Mouse (Mus musculus) fat pad, adult 2 months (tissue): ENCODE results near the gene 2900092C05Rik.

Source experiments
- DNase-seq: peaks from one replicate; pipeline ENCODE4 v3.0.0-alpha.2; 2011; ENCODE audit warnings: low read depth, low spot score; ENCODE audit errors: extremely low read depth

Gene 2900092C05Rik

GRCm38 (mm10) chr7:12512217-12512616 is at the start of gene 2900092C05Rik:
Gene 2900092C05Rik, plus strand, starts transcription at chr7:12512517.
- DNase-seq: no peak

GRCm38 (mm10) chr7:12478158-12479008 is 33.9 kb upstream of the 2900092C05Rik start, which contains the start of gene Zfp606:
Gene Zfp606, plus strand, starts transcription at chr7:12478293.
- peak; percentile 43 for DNase-seq

- DNase-seq: no peak
These were observed 33.3 kb upstream of the 2900092C05Rik start for GRCm38 (mm10) chr7:12479009-12479346.

GRCm38 (mm10) chr7:12479525-12479924 is 32.8 kb upstream of the 2900092C05Rik start:
- DNase-seq: no peak

GRCm38 (mm10) chr7:12483771-12484170 is 28.5 kb upstream of the 2900092C05Rik start:
- no peak for DNase-seq

- DNase-seq: peak; percentile 21
These were observed 26.4 kb upstream of the 2900092C05Rik start for GRCm38 (mm10) chr7:12485956-12486355.

- DNase-seq: no peak
These were observed 25.6 kb upstream of the 2900092C05Rik start for GRCm38 (mm10) chr7:12486691-12487090.

GRCm38 (mm10) chr7:12510913-12511312 is 1.4 kb upstream of the 2900092C05Rik start:
- no peak for DNase-seq
